Mouse (Mus musculus) bone marrow, adult 2 months (tissue): ENCODE data around the gene Cerkl. TPM values are rescaled to one million over a fixed set of nuclear protein-coding genes. Genes with fewer than 3 reads are reported as not detected.

ENCODE experiments used
- H3K27ac ChIP-seq: fragments of 200-500 bp; 2 replicates; pipeline ENCODE4 v1.5.1; 2012; ENCODE audit warnings: low read depth, mild to moderate bottlenecking, control low read depth, inconsistent platforms, low read length; ENCODE audit not compliant: control insufficient read depth, poor library complexity, insufficient read depth
- H3K4me1 ChIP-seq: fragments of 200-500 bp; 2 replicates; pipeline ENCODE4 v1.6.1; 2011; ENCODE audit warnings: low read length; ENCODE audit not compliant: control insufficient read depth, insufficient read depth
- H3K4me3 ChIP-seq: fragments of 200-500 bp; replicated peaks from 2 replicates; pipeline ENCODE3; 2011; ENCODE audit warnings: mild to moderate bottlenecking, low read depth, low read length, control low read depth; ENCODE audit not compliant: control insufficient read depth
- CTCF ChIP-seq: fragments of 200-500 bp; IDR thresholded peaks from 2 replicates; pipeline ENCODE4 v1.5.1; 2011; ENCODE audit warnings: low read length, control low read depth; ENCODE audit not compliant: control insufficient read depth, insufficient read depth
- POLR2A ChIP-seq: fragments of 200-500 bp; IDR thresholded peaks from 2 replicates; pipeline ENCODE4 v1.6.1; 2011; ENCODE audit warnings: low read depth, mild to moderate bottlenecking, control low read depth, low read length, borderline replicate concordance; ENCODE audit not compliant: control insufficient read depth
- WGBS: fragments of 180-500 bp; shearing (Covaris S2); methylation state at CpG from one replicate; pipeline ENCODE4 v1.1.7; 2018; 5-methylcytosine and 5-hydroxymethylcytosine counted together
- polyA plus RNA-seq: library from polyadenylated mRNA; stranded (reverse); fragments of >200 nt; gene quantifications from 2 replicates; pipeline ENCODE4 v1.2.4, GENCODE M21; 2011; ENCODE audit warnings: low replicate concordance; ENCODE audit not compliant: missing spikeins, insufficient read depth, insufficient read length

Gene Cerkl
- polyA plus RNA-seq = 7.3 and 22.0 TPM in 2 replicates

DNA sequence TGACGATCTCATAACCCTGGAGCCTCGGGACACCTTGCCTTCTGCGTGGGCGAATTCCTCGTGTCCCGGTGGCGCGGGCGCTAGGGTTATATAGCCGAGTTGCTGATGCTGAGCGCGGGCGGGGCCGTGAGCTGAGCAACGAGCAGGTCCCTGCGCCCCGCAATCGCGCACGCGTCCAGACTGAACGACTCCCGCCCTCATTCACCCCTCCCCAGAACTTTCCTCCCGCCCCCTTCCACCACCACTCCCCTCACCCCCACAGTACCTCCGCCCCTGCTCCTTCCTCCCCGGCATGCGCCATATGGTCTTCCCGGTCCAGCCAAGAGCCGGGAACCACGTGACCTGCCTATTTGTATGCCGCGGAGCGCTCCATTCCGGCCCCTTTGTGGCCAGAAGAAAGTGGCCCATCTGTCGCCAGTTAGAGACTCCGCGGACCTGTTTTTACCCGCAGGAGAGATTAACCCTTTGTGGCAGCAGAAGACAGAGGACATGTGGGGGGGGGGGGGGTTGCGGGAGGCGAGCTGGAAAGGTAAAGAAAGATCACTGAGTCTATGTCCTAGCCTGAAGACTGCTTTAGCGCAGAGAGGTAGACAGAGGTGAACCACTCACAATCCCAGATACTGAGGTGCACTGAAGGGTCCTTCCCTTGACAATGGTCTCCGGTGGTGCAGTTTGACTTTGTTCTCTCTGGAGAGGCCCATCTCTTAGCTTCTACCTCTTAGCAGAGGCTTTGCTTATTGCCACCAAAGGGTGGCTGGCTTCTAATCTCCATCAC lies at the start of gene Cerkl, which contains the start of gene Neurod1:
Cerkl (minus strand) TSS at position 211 of the 775 bp plus-strand sequence.
Neurod1 (minus strand) TSS at position 177 of the 775 bp plus-strand sequence.
- 3% methylated on average over 42 of the region's 42 CpGs for WGBS
- TF ChIP-seq CTCF (no peak), POLR2A (no peak)
- no peak within 1 kb of the TSS for H3K4me3 ChIP-seq
- no peaks in the 10 kb centered on the region for H3K4me1 ChIP-seq
- H3K27ac ChIP-seq = no peak within 1 kb of the TSS; the same call in 1 of the 2 replicates

DNA sequence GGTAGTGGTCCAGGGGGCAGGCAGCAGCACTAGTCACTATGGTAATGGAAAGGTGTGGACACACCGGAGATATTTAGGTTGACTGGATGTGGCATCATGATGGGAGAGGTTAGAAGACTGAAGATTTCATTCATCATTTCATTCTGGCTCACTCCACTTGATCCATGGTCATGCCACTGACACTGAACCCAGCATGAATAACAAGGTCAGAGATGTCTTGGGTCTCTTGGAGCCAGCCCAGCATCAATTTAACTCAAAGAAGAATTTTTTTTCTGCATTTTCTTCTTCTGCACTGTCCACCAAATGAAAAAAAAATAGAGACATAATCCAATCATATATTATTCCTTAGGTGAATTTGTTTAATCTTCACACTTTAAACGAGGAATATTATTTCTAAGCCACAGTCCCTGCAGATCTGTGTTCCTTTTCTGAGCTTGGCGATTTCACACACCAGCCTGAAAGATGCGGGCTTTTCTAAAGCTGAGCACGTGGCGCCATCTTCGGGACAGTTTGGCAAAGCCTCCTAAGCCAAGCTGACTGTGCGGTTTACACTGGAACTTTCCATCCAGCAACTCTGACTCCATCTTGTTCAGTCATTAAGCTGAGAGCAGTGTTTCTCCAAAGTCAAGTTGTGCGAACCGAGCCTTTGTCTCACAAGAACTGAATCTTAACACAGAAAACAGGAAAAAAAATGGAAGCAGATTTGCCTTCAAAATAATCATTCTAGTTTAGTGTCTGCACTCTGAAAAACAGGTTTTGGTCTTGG lies 42.6 kb upstream of the Cerkl start:
- no peak for TF ChIP-seq POLR2A
- TF ChIP-seq CTCF = peak; percentile 62
- WGBS = 15% methylated on average over 10 of the region's 10 CpGs
- no peaks in the 10 kb centered on the region for H3K4me1 ChIP-seq
- H3K4me3 ChIP-seq = no peak overlapping the region
- H3K27ac ChIP-seq = no peak overlapping the region

DNA sequence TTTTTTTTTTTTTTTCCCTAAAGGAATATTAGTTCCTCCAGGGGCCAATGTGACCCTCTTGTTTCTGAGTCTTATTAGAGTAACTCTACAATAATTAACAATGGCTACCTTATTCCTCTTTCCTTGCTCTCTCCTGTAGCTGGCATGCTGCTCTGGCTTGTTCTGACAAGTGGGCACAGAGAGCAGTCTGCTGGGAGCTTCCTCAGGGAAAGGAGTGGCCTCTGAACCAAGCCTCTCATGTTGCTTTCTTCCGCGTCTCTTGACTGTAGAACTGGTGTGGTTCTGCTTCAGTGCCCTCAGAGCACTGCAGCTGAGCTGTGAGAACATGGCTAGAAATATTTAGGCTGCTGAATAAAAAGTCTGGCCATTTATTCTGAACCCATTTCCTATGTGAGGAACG lies 28.5 kb upstream of the Cerkl start:
- Histone ChIP-seq H3K4me3 (no peak overlapping the region), H3K4me1 (no peaks in the 10 kb centered on the region), H3K27ac (no peak overlapping the region)
- WGBS = 75% methylated on average over 3 of the region's 3 CpGs
- no peak for TF ChIP-seq CTCF
- TF ChIP-seq POLR2A = no peak

DNA sequence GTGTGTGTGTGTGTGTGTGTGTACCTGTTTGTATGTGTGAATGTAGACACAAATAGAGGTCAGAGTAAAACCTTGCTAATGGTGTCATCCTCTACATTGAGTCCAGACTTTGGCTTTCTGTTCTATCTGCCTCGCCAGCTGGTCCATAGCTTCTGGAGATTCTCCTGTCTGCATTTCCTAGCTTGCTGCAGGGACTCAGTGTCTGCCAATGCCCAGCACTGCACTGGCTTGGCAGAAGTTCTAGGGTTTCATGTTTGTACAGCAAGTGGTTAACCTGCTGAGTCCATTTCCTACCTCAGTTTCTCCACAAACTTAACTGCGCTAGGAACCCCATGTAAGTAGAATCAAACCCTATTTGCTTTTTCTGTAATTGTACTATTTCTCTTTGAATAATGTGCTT lies 25.9 kb upstream of the Cerkl start:
- no peak for TF ChIP-seq CTCF
- 80% methylated on average over 2 of the region's 2 CpGs for WGBS
- H3K4me1 ChIP-seq = no peaks in the 10 kb centered on the region
- H3K27ac ChIP-seq = no peak overlapping the region
- no peak overlapping the region for H3K4me3 ChIP-seq

DNA sequence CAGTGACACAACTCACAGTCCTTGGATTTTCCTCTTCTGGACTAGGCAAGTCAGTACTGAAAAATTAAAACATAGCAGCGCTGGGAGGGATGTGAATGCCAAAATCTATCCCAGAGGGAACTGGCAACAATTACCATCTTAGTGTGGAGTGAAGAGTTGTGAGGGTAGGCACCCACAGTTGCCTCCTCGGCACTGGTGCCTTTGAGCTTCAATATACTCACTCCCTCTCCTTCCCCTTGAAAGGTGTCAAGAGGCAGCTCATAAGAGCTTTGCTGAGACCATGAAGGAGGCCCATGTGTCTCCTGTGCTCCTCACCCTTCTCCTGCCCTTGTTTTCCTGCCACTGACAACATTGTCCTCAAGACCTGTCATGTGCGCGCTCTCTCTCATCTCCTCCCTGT lies 5.8 kb upstream of the Cerkl start:
- no peaks in the 10 kb centered on the region for H3K4me1 ChIP-seq
- 79% methylated on average over 4 of the region's 4 CpGs for WGBS

DNA sequence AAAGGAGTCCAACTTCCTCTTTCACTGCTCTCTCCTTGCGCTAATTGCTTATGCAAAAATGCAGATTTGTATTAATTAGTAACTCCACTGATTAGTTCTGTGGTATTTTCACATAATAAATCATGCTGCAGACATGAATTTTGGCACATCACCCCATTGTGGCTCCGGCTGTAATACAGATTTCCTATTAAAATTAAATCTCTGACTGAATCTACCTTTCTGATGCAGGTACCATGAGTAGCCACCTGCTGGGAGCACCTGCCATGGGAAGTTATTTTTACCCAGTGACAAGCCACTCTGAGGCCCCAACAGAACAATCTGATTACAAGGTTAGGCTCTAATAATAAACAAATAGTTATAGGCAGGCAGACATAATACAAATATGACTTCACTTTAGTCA lies 5.3 kb upstream of the Cerkl start:
- Histone ChIP-seq H3K4me3 (no peak overlapping the region), H3K27ac (no peak overlapping the region), H3K4me1 (no peaks in the 10 kb centered on the region)
- WGBS = 69% methylated on average over 2 of the region's 2 CpGs
- TF ChIP-seq POLR2A (no peak), CTCF (no peak)

More for the DNA sequence above, 5.8 kb upstream of the Cerkl start:
- H3K4me3 ChIP-seq = no peak overlapping the region
- no peak overlapping the region for H3K27ac ChIP-seq
- TF ChIP-seq CTCF (no peak), POLR2A (no peak)

DNA sequence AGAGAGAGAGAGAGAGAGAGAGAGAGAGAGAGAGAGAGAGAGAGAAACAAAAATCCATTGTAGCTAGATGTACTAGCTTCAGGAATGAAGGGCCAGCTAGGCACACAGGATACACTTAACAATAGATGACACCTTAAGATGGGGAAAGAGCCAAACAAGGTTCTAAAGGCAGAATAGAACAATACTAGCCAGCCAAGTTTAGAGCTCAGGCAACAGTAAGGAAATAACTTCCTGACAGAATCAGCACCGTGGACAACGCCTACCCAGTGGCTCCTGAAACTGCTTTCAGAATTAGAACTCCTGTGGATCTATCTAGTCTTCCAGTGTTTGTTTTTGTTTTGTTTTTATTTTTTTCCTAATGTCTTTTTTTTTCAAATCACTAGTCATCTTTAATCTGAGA lies 4.0 kb upstream of the Cerkl start:
- WGBS = 6% methylated on average over 2 of the region's 2 CpGs
- TF ChIP-seq POLR2A = no peak
- no peak for TF ChIP-seq CTCF
- Histone ChIP-seq H3K27ac (no peak overlapping the region), H3K4me3 (no peak overlapping the region), H3K4me1 (no peaks in the 10 kb centered on the region)

DNA sequence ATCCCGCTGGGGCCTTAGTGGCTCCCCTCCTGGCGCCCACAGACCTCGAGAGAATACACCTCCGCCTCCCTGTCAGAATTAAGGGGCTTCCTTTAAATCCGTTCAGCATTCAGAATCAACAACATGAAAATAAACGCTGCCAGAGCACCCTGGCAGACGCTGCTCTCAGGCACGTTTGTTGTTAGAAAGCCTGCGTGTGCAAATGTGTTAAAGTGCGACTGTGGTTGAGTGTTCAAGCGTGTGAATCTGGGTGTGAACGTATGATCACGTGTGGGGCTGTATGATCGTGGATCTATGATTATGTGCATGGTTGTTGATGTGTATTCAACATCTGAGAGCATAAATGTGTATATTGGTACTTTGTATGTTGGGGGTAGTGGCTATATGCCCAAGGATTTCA lies 3.5 kb upstream of the Cerkl start:
- Histone ChIP-seq H3K4me3 (no peak overlapping the region), H3K4me1 (no peaks in the 10 kb centered on the region), H3K27ac (no peak overlapping the region)
- TF ChIP-seq POLR2A (no peak), CTCF (no peak)
- WGBS = 9% methylated on average over 14 of the region's 14 CpGs
